Mouse (Mus musculus): ENCODE results near the gene Ism1.

GRCm38 (mm10) chr2:139757021-139757420 lies 79.0 kb downstream of the Ism1 start:
- no peak for TF ChIP-seq POLR2A (IDR thresholded peaks at IDR 0.05; ENCODE audit: extremely low read depth, insufficient read depth, low read length)
- TF ChIP-seq CTCF (IDR thresholded peaks at IDR 0.05; ENCODE audit: low read depth, low read length): no peak

Data from liver, adult 2 months (tissue).